Mouse (Mus musculus) adrenal gland, postnatal 4 days (tissue): ENCODE results near the gene Prkag3. TPM values are rescaled to one million over a fixed set of nuclear protein-coding genes. Genes with fewer than 3 reads are reported as not detected.

Experiments used
- DNase-seq, 2 experiments: peaks; one replicate each; pipeline ENCODE4 v3.0.0; 2021 to 2022; ENCODE audit warnings: low spot score in 2 of 2, mixed read lengths in 2 of 2
- total RNA-seq, 2 experiments: library from RNA; stranded (reverse); gene quantifications; 2 replicates each; pipeline ENCODE4 v1.2.3; 2021

Prkag3 gene
- total RNA-seq, 2 experiments from 2014 or later: 0.42 to 0.45 TPM

GRCm38 (mm10) chr1:74763081-74763480 is 14.1 kb upstream of the Prkag3 start:
- DNase-seq: peak in 1 of 2 experiments; percentile 62

- DNase-seq: no peak
These were observed 10.8 kb upstream of the Prkag3 start for GRCm38 (mm10) chr1:74759773-74760172.

DNA sequence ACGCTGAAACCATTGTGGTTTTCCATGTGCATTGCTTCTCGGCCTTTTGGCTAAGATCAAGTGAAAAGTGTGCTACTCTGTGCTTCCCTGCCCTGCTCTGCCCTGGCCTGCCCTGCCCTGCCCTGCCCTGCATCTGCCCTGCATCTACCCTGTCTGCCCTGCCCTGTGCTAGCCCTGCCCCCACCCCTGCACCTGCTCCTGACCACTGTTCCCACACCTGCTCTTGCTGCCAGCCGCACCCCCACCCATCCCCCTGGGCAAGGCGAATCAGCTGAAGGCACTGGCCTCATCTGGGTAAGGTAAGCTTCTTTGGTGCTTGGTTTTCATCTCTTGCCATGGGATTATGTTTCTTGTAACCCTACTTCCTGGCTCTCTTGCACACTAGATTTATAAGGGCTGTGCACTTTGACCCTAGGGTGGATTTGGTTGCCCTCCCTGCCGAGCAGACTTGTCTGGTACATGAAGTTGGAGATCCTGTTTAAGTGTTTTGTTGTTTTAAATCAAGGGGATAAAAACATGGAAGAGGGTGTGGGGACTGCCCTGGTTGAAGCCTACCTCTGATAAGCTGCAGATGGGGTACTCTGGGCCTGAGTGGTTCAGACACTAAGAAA is 5.3 kb upstream of the Prkag3 start:
- no peak for DNase-seq

- DNase-seq: no peak
These were observed 4.4 kb upstream of the Prkag3 start for GRCm38 (mm10) chr1:74753266-74753974.

- DNase-seq: no peak
These were observed 3.8 kb upstream of the Prkag3 start for GRCm38 (mm10) chr1:74752833-74753232.

DNA sequence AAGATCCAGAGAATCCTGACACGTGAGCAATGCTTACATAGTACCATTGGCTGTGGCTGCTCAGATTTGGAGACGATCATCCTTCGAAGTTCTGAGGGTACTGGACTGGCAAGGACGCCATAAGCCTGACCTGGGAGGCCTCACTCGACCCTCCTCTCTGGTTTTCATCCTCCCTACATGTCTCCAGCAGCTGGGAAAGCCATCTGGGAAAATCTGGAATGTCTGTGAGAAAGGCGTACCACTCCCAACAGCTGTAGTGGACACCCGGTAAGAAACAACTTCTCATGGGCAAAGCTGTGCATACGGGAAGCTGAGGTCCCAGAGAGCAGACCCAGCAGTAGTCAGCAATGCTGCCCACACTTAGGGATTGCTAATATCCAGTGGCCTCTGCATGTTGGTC is 3.1 kb upstream of the Prkag3 start:
- no peak for DNase-seq

- DNase-seq: no peak
These were observed 1.7 kb upstream of the Prkag3 start for GRCm38 (mm10) chr1:74750683-74751082.

GRCm38 (mm10) chr1:74749301-74749700 is 280 bp upstream of the Prkag3 start:
- no peak for DNase-seq

DNA sequence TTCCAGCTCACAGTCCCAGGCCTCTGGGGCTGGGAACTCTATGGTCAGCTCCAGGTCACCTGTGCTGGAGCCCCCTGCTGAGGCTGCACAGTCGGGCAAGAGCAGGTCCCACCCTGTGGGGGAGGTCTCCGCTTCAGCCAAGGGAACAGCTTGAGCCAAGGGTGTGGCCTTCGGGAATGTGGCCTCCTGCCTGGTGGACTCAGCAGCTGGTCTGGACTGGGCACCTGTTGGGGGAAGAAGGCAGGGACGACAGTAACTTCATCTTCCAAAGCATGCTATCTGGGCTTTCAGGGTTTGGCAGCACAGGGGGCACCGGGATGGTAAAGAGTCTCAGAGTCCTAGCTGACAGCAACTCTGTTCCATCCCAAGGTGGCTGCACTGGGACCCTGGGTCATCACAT is 1.7 kb downstream of the Prkag3 start:
- DNase-seq: no peak

DNA sequence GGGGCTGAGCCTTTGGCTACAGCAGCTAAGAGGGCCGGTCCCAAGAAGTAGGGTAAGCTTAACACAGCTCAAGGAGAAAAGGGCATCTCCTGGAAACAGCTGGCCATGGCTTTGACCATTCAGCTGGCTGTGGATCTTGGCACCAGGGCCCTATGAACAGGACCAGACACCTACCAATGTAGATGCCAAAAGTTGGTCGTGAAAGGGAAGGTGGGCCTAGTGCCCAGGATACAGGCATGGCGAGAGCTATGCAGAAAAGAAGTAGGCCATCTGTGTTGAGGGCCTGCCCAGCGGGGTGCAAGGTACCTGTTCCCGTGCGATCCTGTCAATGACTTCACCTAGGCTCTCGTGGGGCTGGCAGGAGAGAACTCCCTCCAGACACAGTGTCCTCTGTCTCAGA is 8.2 kb downstream of the Prkag3 start:
- DNase-seq: no peak

DNA sequence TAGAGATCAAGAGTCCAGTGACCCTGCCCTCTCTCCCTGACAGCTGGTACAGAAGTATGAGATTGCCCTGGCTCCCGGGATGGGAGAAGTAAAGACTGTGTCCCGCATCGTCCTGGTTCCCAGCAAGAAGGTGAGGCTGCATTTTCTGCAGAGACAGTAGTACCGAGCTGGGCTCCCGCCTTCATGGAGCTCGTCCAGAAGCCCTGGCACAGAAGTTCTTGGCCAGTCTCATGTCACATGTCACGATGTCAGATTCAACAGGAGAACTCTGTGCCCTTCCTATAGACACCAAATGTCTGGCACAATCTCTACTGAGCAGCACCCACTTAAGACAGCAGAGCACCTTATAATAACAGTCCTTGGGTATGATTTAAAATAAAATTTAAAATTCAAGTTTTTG is 11.5 kb downstream of the Prkag3 start:
- no peak for DNase-seq

- DNase-seq: no peak
These were observed 12.0 kb downstream of the Prkag3 start for GRCm38 (mm10) chr1:74736977-74737376.

- no peak for DNase-seq
These were observed 20.6 kb downstream of the Prkag3 start for GRCm38 (mm10) chr1:74728446-74728845.

GRCm38 (mm10) chr1:74726674-74727073 is 22.3 kb downstream of the Prkag3 start:
- no peak for DNase-seq

GRCm38 (mm10) chr1:74726114-74726513 is 22.9 kb downstream of the Prkag3 start:
- no peak for DNase-seq

GRCm38 (mm10) chr1:74723748-74724147 is 25.3 kb downstream of the Prkag3 start:
- no peak for DNase-seq

GRCm38 (mm10) chr1:74721657-74722056 is 27.4 kb downstream of the Prkag3 start:
- no peak for DNase-seq

DNA sequence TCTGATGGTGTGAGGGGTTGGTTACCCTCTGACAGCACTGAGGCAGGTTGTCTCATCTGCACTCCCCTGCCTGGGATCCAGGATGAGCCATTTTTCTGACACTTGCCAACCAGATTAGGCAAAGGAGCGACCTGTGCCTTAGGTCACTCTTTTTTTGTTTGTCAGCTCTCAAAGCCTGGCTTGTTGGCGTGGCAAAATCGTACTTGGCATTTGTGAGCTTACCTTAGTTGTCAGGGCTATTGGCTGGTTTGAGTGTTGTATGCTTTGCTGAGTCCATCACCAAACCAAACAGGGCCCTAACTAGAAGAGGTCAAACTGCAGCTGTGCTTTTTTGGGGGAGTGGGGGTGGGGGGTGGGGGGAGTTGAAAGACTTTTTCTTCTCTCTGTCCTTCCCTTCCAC is 29.7 kb downstream of the Prkag3 start:
- DNase-seq: no peak

GRCm38 (mm10) chr1:74718113-74718512 is 30.9 kb downstream of the Prkag3 start:
- DNase-seq: no peak

DNA sequence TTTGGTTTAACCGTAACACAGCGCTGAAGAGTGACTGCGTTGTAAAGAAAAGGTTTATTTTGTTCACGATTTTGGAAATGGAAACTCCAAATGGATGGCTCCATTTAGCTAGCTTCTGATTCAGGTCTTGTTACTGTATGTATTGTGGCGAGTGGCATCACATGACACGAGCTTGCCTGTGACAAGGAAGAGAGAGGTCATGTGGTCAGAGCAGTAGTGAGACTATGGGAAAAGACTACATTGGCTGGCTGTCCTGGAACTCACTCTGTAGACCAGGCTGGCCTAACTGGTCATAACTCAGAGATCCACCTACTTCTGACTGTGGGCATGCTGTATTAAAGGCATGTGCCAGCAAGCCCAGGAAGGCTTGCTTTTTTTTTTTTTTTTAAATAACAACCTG is 33.1 kb downstream of the Prkag3 start:
- DNase-seq: no peak

DNA sequence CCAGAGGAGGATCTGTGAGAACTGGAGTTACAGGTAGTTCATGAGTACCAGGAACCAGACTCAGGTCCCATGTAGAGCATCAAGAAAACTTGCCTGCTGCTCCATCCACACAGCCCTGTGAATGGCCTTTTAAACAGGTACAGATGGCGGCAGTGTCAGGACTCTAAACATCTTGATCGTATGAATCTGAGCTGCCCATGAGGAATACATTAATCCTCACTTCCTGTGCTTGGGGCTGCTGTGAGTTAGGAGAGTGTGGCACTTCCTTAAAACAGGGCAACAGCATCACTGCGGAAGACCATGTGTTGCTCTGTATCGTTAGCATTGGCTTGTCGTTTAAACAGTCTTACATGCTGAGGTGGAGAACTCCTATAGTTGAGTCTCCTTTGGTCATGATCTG is 33.6 kb downstream of the Prkag3 start:
- DNase-seq: no peak

- DNase-seq: no peak
These were observed 34.1 kb downstream of the Prkag3 start for GRCm38 (mm10) chr1:74714967-74715366.
